ENCODE assay signal across 8 mouse cellular contexts in the genomic region with DNA sequence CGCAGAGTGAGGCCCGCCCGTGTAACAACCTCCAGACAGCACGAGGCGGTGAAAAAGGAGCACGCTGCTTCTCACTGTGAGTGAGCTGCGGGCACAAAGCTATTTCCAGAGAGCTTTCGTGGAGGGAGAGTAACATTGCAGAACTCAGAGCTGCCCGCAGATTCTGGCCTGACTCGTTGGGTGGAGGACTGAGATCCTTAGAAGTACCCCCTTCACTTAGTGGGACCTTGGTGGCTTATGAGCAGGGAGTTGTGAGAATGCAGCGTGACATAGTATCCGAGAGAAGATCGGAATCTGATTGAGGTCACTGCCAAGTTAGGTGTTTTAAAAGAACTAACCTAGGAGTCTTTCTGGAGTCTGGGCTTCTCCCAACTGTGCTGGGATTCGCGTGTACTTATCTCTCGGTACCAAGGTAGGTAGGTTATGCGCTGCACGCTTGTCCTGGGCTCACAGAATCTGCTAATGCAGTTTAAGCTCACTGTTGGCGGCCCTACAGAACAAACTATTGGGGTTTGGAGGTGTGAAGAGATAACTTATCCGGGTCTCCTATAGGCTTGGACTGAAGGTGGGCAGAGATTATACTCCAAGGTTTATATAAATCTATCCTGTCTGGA. TPM values are rescaled to one million over a fixed set of nuclear protein-coding genes. Genes with fewer than 3 reads are reported as not detected.
DNase-seq lines count a peak whose midpoint lies in the region; ATAC-seq and TF ChIP-seq lines count a peak whose summit lies in the region.

No protein-coding gene starts in this region.

- H3K27ac ChIP-seq in layer of hippocampus, adult 2 months: peak overlapping the region; percentile 90
- H3K27ac ChIP-seq in heart, embryonic 14.5 days (replicated peaks in 1 of 2; ENCODE audit: control insufficient read depth in 1 of 2, insufficient read depth in 1 of 2, low read depth in 2 of 2, low read length in 2 of 2): peak overlapping the region; percentile 56 to 64
- peak overlapping the region; percentile 87 for H3K27ac ChIP-seq in liver, embryonic 11.5 days (ENCODE audit: low read depth, low read length)

- no peaks in the 10 kb centered on the region for H3K27me3 ChIP-seq in heart, embryonic 14.5 days (ENCODE audit: control insufficient read depth, insufficient read depth, low read length)
- no peaks in the 10 kb centered on the region for H3K27me3 ChIP-seq in liver, embryonic 11.5 days (replicated peaks; ENCODE audit: control insufficient read depth, insufficient read depth, low read length)

- peak overlapping the region; percentile 95 for H3K4me3 ChIP-seq in layer of hippocampus, adult 2 months
- H3K4me3 ChIP-seq in heart, embryonic 14.5 days (ENCODE audit: control insufficient read depth in 1 of 2, insufficient read depth in 1 of 2, low read depth in 1 of 2, low read length in 2 of 2): peak overlapping the region; percentile 77 to 86
- H3K4me3 ChIP-seq in liver, embryonic 11.5 days (ENCODE audit: low read depth, low read length): peak overlapping the region; percentile 96

- H3K9me3 ChIP-seq in heart, embryonic 14.5 days (ENCODE audit: control insufficient read depth, low read length): no peaks in the 10 kb centered on the region
- H3K9me3 ChIP-seq in liver, embryonic 11.5 days (ENCODE audit: control insufficient read depth, low read length): no peaks in the 10 kb centered on the region

- H3K4me1 ChIP-seq in heart, embryonic 14.5 days (ENCODE audit: control insufficient read depth in 2 of 2, insufficient read depth in 2 of 2, low read length in 2 of 2): peaks cover 2 to 14% of the 10 kb centered on the region in 2 experiments; a peak in 2 of 4 replicates
- H3K4me1 ChIP-seq in liver, embryonic 11.5 days (replicated peaks; ENCODE audit: control insufficient read depth, insufficient read depth, low read length): peaks cover 13% of the 10 kb centered on the region

- H3K4me2 ChIP-seq in heart, embryonic 14.5 days (ENCODE audit: low read length): peak overlapping the region; percentile 96
- peak overlapping the region; percentile 81 for H3K4me2 ChIP-seq in liver, embryonic 11.5 days

- no peak for TF ChIP-seq CTCF in layer of hippocampus, adult 2 months (conservative IDR thresholded peaks at IDR 0.05)

- peaks cover 25% of the 10 kb centered on the region for H3K36me3 ChIP-seq in heart, embryonic 14.5 days (ENCODE audit: control insufficient read depth, insufficient read depth, low read length)
- H3K36me3 ChIP-seq in liver, embryonic 11.5 days (ENCODE audit: control insufficient read depth, insufficient read depth, low read length): peaks cover 5% of the 10 kb centered on the region; the same call in 1 of the 2 replicates

- no peak for DNase-seq in layer of hippocampus, adult 2 months (ENCODE audit: low spot score in 2 of 2)
- no peak for DNase-seq in layer of hippocampus, postnatal 25 days (ENCODE audit: extremely low spot score in 1 of 2, low spot score in 1 of 2)
- peak; percentile 28 for DNase-seq in c-Kit-positive CD71-positive TER-119-negative erythroid progenitor cells, embryonic 14.5 days (ENCODE audit: low read depth)
- no peak for DNase-seq in liver, embryonic 11.5 days (ENCODE audit: low spot score)
- no peak for DNase-seq in urinary bladder, postnatal 36 days (ENCODE audit: low spot score in 2 of 2)
- DNase-seq in frontal cortex, postnatal 25 days (ENCODE audit: low spot score in 2 of 2): no peak
- no peak for DNase-seq in left cerebral cortex, postnatal 10 days (ENCODE audit: extremely low spot score in 1 of 2, low spot score in 2 of 2)

- WGBS in heart, embryonic 14.5 days: under 1% methylated on average over 20 of the region's 20 CpGs
- WGBS in liver, embryonic 11.5 days: under 1% methylated on average over 20 of the region's 20 CpGs

- intact Hi-C loops in left cerebral cortex, postnatal 10 days (cut with DNase I): no loop called here

- no peak for ATAC-seq in heart, embryonic 14.5 days (ENCODE audit: insufficient number of reproducible peaks, insufficient read depth, low FRiP score, low read depth)
- peak; percentile 58 for ATAC-seq in liver, embryonic 11.5 days (replicated peaks; ENCODE audit: low FRiP score)

- peak overlapping the region; percentile 82 for H3K9ac ChIP-seq in heart, embryonic 14.5 days (ENCODE audit: low read length)
- peak overlapping the region; percentile 98 for H3K9ac ChIP-seq in liver, embryonic 11.5 days (ENCODE audit: low read depth, low read length)

RNA-seq across cellular contexts. Expression of gene Iars, which starts 0.4 kb away (rescaled TPM):
- 10 to 100 TPM; 60.1 to 66.9 TPM for total RNA-seq in layer of hippocampus, adult 2 months (2021)
- total RNA-seq in layer of hippocampus, postnatal 25 days (2021): 10 to 100 TPM; 68.7 to 69.9 TPM
- 52.0 and 59.3 TPM in 2 replicates for polyA plus RNA-seq in heart, embryonic 14.5 days (2014; fragmentation: Nextera tagmentation; extraction: Ambion mirVana)
- polyA plus RNA-seq in liver, embryonic 11.5 days (2014; fragmentation: Nextera tagmentation; extraction: Ambion mirVana): 142 and 161 TPM in 2 replicates
- 10 to 100 TPM; 69.2 to 70.4 TPM for total RNA-seq in left cerebral cortex, postnatal 10 days (2021)

RNA-seq across cellular contexts. Expression of gene Nol8, which starts 29.5 kb away (rescaled TPM):
- 10 to 100 TPM; 28.4 to 28.5 TPM for total RNA-seq in layer of hippocampus, adult 2 months (2021)
- total RNA-seq in layer of hippocampus, postnatal 25 days (2021): 10 to 100 TPM; 29.3 to 30.7 TPM
- polyA plus RNA-seq in heart, embryonic 14.5 days (2014; fragmentation: Nextera tagmentation; extraction: Ambion mirVana): 9.7 and 14.3 TPM in 2 replicates
- 22.6 and 23.6 TPM in 2 replicates for polyA plus RNA-seq in liver, embryonic 11.5 days (2014; fragmentation: Nextera tagmentation; extraction: Ambion mirVana)
- total RNA-seq in left cerebral cortex, postnatal 10 days (2021): 10 to 100 TPM; 19.8 to 24.7 TPM

RNA-seq across cellular contexts. Expression of gene Cenpp, which starts 29.8 kb away (rescaled TPM):
- 1 to 10 TPM; 1.7 TPM for total RNA-seq in layer of hippocampus, adult 2 months (2021)
- total RNA-seq in layer of hippocampus, postnatal 25 days (2021): 1 to 10 TPM; 1.2 to 2.1 TPM
- polyA plus RNA-seq in heart, embryonic 14.5 days (2014; fragmentation: Nextera tagmentation; extraction: Ambion mirVana): 27.5 and 27.7 TPM in 2 replicates
- 38.5 and 43.4 TPM in 2 replicates for polyA plus RNA-seq in liver, embryonic 11.5 days (2014; fragmentation: Nextera tagmentation; extraction: Ambion mirVana)
- 1 to 10 TPM; 1.5 to 1.6 TPM for total RNA-seq in left cerebral cortex, postnatal 10 days (2021)
